Mouse (Mus musculus): Measurements from ENCODE around the gene Tbx3. TPM values are rescaled to one million over a fixed set of nuclear protein-coding genes. Genes with fewer than 3 reads are reported as not detected.

The Tbx3 gene
- polyA plus RNA-seq, 1 experiment from 2014 or later: 2.8 TPM

DNA sequence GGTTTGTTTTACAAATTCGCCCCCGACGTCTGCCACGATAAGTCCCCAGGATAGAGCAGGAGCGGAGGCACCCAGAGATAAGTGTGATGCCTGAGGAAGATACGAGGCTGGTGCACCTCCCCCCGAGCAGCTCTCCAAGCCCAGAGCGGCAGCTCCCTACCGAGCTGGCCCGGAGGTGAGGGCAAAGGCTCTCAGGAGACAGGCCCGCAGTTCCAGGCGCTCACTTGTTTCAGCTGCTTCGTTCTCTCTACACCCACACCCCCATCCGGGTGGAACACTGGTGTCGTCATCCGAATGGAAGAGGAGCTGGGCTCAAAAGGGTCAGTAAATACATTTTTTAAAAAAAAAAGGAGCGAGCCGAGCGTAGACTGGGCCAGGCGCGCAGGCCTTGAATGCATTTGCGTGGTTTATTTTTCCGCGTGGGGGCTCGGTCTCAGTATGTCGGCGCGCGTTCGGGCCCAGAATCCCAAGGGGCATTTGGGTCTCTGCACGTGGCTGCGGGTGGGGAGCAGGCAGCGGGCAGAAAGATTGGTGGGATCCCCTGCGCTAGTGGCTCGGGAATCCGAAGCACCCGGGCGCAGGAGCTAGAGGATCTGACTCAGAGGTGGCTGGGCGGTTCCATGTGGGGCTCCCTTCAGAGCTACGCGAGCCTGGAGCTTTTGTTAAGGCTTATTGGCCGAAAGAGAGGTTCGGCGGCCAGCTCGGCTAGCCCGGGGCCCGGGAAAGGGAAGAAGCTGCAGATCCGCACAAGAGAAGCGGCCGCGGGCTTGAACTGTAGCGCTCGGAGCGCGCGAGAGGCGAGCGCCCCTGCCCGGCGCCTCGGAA, 516 bp upstream of the Tbx3 start:
- ATAC-seq: no peak
- Histone ChIP-seq H3K27ac (ENCODE audit: low read depth) (peak overlapping the region; percentile 81), H3K36me3 (replicated peaks; ENCODE audit: insufficient read depth, low read length) (no peaks in the 10 kb centered on the region), H3K9me3 (ENCODE audit: low read length) (no peaks in the 10 kb centered on the region), H3K9ac (replicated peaks) (peak overlapping the region; percentile 57), H3K4me1 (ENCODE audit: insufficient read depth) (peaks cover 13% of the 10 kb centered on the region), H3K27me3 (ENCODE audit: insufficient read depth, low read length) (peaks cover 83% of the 10 kb centered on the region), H3K4me3 (ENCODE audit: low read depth, low read length) (peak overlapping the region; percentile 36), H3K4me2 (ENCODE audit: low read depth, low read length) (peak overlapping the region; percentile 71)
- no peak for DNase-seq
- WGBS (ENCODE audit: insufficient replicate concordance): 2% methylated on average over 51 of the region's 61 CpGs
- TF ChIP-seq CTCF (IDR thresholded peaks at IDR 0.05; ENCODE audit: low read depth) (no peak), EP300 (IDR thresholded peaks at IDR 0.05; ENCODE audit: low read depth) (no peak)

DNA sequence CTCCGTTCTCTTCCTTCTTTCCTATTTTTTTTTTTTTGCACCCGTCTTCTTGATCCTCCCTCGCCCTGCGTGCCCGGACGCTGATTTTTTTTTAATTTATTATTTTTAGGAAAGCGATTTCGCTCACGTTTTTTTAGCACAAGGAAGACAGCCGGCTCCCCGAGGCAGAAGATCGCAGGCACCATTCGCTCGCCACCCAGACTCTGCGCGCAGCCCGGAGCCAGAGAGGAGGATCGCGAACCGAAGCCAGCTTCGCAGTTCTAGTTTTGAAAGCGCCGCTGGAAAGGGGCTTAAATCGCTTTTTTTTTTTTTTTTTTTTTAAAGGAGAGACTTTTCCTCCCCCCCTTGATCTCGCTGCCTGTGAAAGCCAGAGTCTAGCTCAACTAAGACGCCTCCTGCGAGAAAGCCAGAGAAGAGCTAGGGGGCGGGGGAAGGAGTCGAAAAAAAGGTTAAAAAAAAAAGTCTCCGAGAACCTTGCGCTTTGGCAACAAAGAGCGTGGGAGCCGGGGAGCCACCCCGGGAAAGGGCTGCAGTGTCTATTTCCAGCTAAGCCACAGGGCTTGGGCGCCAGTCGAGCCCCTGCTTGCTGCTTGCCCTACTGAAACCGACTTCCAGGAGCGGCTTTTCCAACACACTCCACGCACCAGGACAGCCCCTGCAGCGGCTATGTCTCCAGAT, 794 bp downstream of the Tbx3 start:
- 2% methylated on average over 40 of the region's 40 CpGs for WGBS (ENCODE audit: insufficient replicate concordance)
- ATAC-seq: no peak
- Histone ChIP-seq H3K4me1 (ENCODE audit: insufficient read depth) (peaks cover 13% of the 10 kb centered on the region), H3K36me3 (replicated peaks; ENCODE audit: insufficient read depth, low read length) (no peaks in the 10 kb centered on the region), H3K4me2 (ENCODE audit: low read depth, low read length) (peak overlapping the region; percentile 71), H3K27ac (ENCODE audit: low read depth) (peak overlapping the region; percentile 57), H3K9me3 (ENCODE audit: low read length) (no peaks in the 10 kb centered on the region), H3K4me3 (ENCODE audit: low read depth, low read length) (peak overlapping the region; percentile 36), H3K9ac (replicated peaks) (peak overlapping the region; percentile 16), H3K27me3 (ENCODE audit: insufficient read depth, low read length) (peaks cover 85% of the 10 kb centered on the region)
- no peak for DNase-seq
- no peak for TF ChIP-seq EP300 (IDR thresholded peaks at IDR 0.05; ENCODE audit: low read depth)
- TF ChIP-seq CTCF (IDR thresholded peaks at IDR 0.05; ENCODE audit: low read depth): no peak

- Histone ChIP-seq H3K27ac (ENCODE audit: low read depth) (no peak overlapping the region), H3K4me3 (ENCODE audit: low read depth, low read length) (peak overlapping the region; percentile 36), H3K4me1 (ENCODE audit: insufficient read depth) (peaks cover 13% of the 10 kb centered on the region), H3K9ac (replicated peaks) (peak overlapping the region; percentile 16), H3K9me3 (ENCODE audit: low read length) (no peaks in the 10 kb centered on the region), H3K4me2 (ENCODE audit: low read depth, low read length) (peak overlapping the region; percentile 71), H3K27me3 (ENCODE audit: insufficient read depth, low read length) (peaks cover 80% of the 10 kb centered on the region), H3K36me3 (replicated peaks; ENCODE audit: insufficient read depth, low read length) (no peaks in the 10 kb centered on the region)
- TF ChIP-seq EP300 (IDR thresholded peaks at IDR 0.05; ENCODE audit: low read depth) (no peak), CTCF (IDR thresholded peaks at IDR 0.05; ENCODE audit: low read depth) (no peak)
- WGBS (ENCODE audit: insufficient replicate concordance): 2% methylated on average over 23 of the region's 23 CpGs
- DNase-seq: no peak
- ATAC-seq: no peak
Measured at GRCm38 (mm10) chr5:119671965-119672347, 1.5 kb downstream of the Tbx3 start.

GRCm38 (mm10) chr5:119672348-119672983, 2.0 kb downstream of the Tbx3 start:
- H3K4me3 ChIP-seq (ENCODE audit: low read depth, low read length): peak overlapping the region; percentile 36
- no peaks in the 10 kb centered on the region for H3K9me3 ChIP-seq (ENCODE audit: low read length)
- 3% methylated on average over 19 of the region's 19 CpGs for WGBS (ENCODE audit: insufficient replicate concordance)
- TF ChIP-seq CTCF (IDR thresholded peaks at IDR 0.05; ENCODE audit: low read depth) (no peak), EP300 (IDR thresholded peaks at IDR 0.05; ENCODE audit: low read depth) (no peak)
- H3K4me2 ChIP-seq (ENCODE audit: low read depth, low read length): peak overlapping the region; percentile 71
- peaks cover 75% of the 10 kb centered on the region for H3K27me3 ChIP-seq (ENCODE audit: insufficient read depth, low read length)
- H3K4me1 ChIP-seq (ENCODE audit: insufficient read depth): peaks cover 13% of the 10 kb centered on the region
- peak overlapping the region; percentile 16 for H3K9ac ChIP-seq (replicated peaks)
- no peaks in the 10 kb centered on the region for H3K36me3 ChIP-seq (replicated peaks; ENCODE audit: insufficient read depth, low read length)
- no peak for DNase-seq
- ATAC-seq: no peak
- H3K27ac ChIP-seq (ENCODE audit: low read depth): no peak overlapping the region

DNA sequence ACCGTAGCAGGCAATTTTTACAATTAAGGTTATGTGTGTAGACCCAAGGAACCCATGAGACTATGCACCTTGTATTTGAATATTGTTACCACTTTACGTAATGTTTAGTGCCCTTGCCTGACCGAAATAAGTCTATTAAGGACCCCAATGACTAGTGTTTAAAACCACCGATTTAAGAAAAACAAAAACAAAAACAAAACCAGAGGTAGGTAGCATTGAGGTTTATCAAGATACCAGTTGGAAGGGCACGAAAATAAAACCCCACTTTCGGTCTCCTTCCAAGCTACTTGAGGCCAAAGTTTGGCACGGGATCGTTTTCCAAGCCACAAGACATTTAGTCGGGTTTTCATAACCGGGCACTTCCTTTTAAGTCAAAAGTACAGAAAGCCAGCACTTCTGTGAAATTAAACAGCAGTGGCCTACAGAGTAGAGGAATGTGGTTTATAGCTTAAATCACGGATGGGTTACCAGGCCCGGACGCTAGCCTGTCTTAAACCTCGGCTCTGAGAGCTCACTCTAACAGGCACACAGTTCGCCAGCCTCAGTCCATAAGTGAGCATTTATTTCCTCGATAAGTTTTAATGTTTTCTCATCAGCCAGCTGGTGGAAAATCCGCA, 2.6 kb downstream of the Tbx3 start:
- Histone ChIP-seq H3K9me3 (ENCODE audit: low read length) (no peaks in the 10 kb centered on the region), H3K9ac (replicated peaks) (peak overlapping the region; percentile 16), H3K27ac (ENCODE audit: low read depth) (no peak overlapping the region), H3K4me1 (ENCODE audit: insufficient read depth) (peaks cover 10% of the 10 kb centered on the region), H3K4me3 (ENCODE audit: low read depth, low read length) (peak overlapping the region; percentile 36), H3K36me3 (replicated peaks; ENCODE audit: insufficient read depth, low read length) (no peaks in the 10 kb centered on the region), H3K27me3 (ENCODE audit: insufficient read depth, low read length) (peaks cover 69% of the 10 kb centered on the region), H3K4me2 (ENCODE audit: low read depth, low read length) (peak overlapping the region; percentile 71)
- ATAC-seq (no peak), DNase-seq (no peak)
- WGBS (ENCODE audit: insufficient replicate concordance): 5% methylated on average over 17 of the region's 17 CpGs
- TF ChIP-seq CTCF (IDR thresholded peaks at IDR 0.05; ENCODE audit: low read depth) (no peak), EP300 (IDR thresholded peaks at IDR 0.05; ENCODE audit: low read depth) (no peak)
